Mouse (Mus musculus): Measurements from ENCODE around the gene Zfp72. TPM values are rescaled to one million over a fixed set of nuclear protein-coding genes. Genes with fewer than 3 reads are reported as not detected.
A peak's percentile ranks its signal among the peaks of the same experiment; 100 is the strongest.

Gene Zfp72
- 1 to 10 TPM; 3.5 to 4.9 TPM for total RNA-seq (2021)
- long read RNA-seq, experiment 1, full-length matches to known transcripts, result 4 of 5 reads
- long read RNA-seq, experiment 1, partial matches to known transcripts, result 0 of 5 reads
- long read RNA-seq, experiment 1, other reads (novel, unspliced or antisense), result 1 of 5 reads
- long read RNA-seq, experiment 2, full-length matches to known transcripts, result 1 of 3 reads
- long read RNA-seq, experiment 2, partial matches to known transcripts, result 0 of 3 reads
- long read RNA-seq, experiment 2, other reads (novel, unspliced or antisense), result 2 of 3 reads

DNA sequence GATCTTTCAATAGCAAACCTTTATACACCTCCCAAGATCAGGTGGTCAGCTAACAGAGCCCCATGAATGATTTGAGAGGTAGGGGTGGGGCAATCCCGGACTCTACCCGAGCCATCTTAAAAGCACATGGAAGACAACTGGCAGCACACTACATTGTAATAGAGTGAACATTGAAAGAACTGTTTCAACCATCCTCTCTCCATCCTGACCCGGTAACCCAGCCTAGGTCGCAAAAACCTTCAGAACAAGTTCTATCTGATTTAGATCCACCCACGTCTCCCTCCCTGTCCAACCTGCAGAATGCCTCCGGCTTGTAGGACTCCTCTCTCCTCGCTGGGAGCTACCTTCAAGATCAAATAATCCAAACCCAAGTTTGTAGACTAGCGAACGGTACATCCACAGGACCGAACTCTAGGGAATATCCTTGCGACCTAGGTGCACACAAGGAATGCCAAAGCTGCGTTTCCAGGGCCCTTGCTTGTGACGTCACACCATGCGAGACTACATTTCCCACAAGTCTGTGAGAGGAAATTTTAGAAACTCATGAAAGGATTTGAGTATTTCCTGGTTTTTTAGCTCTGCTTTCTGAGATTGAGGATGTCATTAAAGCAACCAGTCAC lies at the start of gene Zfp72:
Gene Zfp72, minus strand, starts transcription at position 466 of the 620 bp plus-strand sequence.
- intact Hi-C loops (cut with DNase I), result no loop called here
- DNase-seq (ENCODE audit: low spot score in 2 of 2), result peak; percentile 80 to 84

DNA sequence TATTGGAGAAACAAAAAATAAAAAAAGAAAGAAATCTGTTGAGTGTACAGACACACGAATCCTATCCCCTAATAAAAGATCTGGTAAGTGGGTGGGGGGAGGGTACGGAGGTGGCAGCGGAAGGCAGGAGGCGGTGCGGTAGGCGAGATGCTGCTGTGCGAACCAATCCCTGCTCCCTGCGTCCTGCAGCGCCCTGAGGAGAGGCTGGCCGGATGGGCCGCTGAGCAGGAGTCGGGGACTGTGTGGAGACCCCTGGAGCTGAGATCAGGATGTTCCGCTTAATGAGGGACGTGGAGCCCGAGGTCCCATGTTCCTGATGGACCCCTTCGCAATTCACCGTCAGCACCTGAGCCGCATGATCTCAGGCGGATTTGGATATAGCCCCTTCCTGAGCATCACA lies 49.3 kb upstream of the Zfp72 start:
- intact Hi-C loops (cut with DNase I), result no loop called here
- no peak for DNase-seq (ENCODE audit: low spot score in 2 of 2)

DNA sequence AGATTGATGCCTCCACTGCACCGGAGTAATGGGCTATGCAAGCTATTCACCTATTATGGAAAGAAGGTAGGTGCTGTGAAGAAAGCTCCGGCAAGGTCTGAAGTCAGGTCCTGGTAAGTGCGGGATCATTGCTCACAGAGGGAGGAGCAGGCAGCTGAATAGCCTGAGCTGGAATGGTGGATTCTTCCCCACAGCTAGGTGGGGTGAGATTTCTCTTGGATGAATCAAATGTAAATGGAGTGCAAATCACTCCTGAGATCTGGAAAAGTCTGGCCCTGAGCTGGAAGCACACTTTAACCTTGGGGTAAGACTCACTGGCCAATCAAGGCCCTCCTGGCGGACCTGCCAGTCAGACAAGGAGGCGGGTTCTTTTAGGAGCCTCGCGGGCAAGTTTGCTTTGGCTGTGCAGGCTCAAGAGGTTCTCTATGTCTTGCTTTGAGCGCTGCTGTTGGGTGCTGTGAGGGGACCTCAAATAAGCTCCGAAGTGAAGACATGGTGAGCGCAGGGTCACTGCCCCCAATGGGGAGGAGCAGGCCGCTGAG lies 8.7 kb upstream of the Zfp72 start, which contains the start of gene Ftl1-ps1:
Gene Ftl1-ps1, plus strand, starts transcription at position 397 of the 542 bp plus-strand sequence.
- intact Hi-C loops (cut with DNase I), result no loop called here
- DNase-seq (ENCODE audit: low spot score in 2 of 2), result no peak

DNA sequence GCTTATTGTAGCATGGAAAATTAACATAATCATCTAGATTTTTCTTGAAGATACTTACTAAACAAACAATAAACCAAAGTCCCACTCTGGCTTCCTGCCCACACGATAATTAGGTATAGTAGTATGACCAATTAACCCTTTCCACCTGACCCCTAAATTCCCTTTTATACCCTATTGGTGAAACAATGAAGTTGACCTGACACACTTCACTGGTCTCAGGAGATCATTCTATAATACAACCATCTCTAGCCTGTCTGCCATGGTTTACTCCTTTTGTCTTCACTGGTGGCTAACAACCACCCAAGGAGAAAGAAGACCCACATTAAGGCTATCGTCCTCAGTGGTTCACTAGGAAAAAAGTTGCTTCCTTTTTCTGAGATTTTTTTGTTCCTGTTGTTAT lies 520 bp upstream of the Zfp72 start:
- intact Hi-C loops (cut with DNase I), result no loop called here
- no peak for DNase-seq (ENCODE audit: low spot score in 2 of 2)

DNA sequence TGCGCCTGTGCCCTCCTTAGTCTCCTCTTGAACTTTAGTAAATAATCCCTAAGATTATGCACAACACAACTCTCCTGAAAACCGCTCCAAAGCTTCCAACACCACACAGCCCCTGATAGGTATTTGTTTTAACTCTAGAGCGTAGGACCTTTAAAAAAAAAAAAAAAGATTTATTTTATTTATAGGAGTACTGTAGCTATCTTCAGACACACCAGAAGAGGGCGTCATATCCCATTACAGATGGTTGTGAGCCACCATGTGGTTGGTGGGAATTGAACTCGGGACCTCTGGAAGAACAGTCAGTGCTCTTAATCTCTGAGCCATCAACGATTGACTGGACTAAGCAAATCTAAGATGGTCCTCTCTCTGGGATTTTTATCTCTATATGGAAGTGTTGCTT lies 906 bp downstream of the Zfp72 start:
- DNase-seq (ENCODE audit: low spot score in 2 of 2), result no peak
- intact Hi-C loops (cut with DNase I), result no loop called here

DNA sequence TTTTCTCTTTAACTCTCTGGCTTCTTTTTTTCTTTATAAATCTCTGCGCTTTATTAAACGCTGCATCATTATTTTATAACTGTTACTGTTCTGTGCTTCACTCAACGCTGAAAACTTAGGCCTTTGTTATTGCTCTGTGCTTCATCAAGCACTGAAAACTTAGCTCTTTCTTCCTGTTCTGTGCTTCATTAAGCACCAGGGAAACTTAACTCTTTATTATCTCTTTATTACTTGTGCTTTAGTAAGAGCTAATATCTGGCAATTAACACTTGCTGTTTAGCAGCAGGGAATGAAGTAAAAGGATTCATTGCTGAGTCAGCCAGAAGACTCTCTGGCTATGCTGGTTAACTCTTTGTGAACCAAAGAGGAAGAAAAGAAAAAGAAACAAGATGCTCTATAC lies 8.3 kb downstream of the Zfp72 start:
- intact Hi-C loops (cut with DNase I), result no loop called here
- no peak for DNase-seq (ENCODE audit: low spot score in 2 of 2)

DNA sequence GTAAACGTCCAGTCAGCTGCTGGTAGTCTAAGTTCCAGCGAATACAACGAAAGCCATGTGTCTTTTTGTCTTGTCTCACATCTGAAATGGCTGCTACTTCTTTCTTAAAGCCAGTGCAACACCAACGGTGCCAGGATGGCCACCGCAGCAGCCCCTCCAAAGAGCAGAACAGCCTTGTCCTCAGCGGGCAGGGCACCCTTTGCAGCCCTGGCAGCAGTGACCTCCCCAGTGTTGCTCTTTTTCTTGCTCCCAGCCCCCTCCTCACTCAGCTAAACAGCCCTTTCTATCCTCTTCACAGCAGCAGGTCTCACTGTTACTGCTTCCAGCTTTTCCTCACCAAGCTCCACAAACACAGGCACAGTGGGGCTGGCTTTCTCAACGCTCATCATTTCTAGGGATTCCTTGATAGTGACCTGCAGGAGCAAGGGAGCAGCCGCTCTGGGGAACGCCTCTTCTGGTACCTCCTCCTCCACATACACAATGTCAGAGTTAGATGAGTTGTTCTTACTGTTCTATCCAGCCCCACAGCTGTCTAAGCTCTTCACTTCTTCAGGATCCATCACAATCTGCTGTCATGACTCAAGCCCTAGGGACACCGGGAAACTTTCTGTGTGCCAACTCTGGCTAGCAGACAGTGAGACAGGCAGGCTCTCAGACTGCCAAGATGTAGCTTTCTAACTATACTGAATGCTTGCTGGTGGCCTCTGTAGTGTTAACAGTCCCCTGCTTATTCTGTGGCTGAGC lies 8.9 kb downstream of the Zfp72 start:
- intact Hi-C loops (cut with DNase I), result no loop called here
- DNase-seq (ENCODE audit: low spot score in 2 of 2), result peak in 1 of 2 experiments; percentile 26

DNA sequence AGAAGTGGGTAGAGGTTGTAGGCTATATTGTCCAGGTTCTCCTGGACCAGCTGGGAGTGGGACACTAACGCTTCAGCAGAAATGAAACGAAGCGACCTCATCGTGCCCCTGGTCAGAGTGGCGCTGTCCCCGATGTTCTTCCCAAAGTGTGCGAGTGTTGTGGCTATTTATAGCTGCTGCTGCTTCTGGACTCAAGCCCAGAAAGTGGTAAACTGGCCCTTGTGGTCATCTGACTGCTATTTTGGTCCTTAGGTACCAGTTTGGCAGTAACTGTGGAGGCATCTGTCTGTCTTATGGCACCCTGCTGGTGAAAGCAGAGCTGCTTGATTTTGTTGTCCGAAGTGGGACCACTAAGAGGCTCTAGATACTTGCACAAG lies 26.8 kb downstream of the Zfp72 start, which contains the start of gene Lrrc14b:
Gene Lrrc14b, minus strand, starts transcription at position 147 of the 377 bp plus-strand sequence.
- peak in 1 of 2 experiments; percentile 33 for DNase-seq (ENCODE audit: low spot score in 2 of 2)
- intact Hi-C loops (cut with DNase I), result no loop called here

DNA sequence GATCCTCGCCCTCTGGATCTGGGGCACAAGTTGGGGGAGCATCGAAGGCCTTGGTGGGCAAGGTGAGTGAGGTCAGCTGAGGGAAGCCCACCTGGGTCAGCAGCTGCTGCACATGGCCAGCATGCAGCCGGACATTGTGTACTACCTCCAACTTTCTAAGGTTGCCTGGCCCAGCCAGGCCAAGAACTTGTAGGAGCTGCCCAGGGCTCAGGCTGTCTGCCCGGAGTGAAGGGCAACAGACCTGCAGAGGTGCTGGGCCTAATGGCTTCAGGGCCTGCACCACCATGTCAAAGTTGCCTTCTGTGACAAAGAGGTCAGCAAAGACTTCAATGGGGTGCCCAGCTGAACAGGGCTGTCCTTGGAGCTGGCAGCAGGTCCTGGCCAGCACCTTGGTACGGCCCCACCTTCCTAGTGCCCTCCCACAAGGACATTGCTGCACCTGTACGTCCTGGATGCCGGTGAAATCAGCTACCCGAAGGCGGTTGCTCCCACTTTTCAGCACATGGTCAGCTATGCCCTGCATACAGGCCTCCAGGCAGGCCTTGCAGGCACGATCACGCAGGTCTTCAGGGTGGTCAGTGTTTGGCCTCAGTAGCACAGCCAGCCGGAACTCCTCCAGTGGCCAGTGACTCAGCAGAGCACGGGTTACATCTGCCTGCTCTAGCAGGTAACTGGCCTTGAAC lies 27.3 kb downstream of the Zfp72 start:
- intact Hi-C loops (cut with DNase I), result no loop called here
- DNase-seq (ENCODE audit: low spot score in 2 of 2), result no peak

DNA sequence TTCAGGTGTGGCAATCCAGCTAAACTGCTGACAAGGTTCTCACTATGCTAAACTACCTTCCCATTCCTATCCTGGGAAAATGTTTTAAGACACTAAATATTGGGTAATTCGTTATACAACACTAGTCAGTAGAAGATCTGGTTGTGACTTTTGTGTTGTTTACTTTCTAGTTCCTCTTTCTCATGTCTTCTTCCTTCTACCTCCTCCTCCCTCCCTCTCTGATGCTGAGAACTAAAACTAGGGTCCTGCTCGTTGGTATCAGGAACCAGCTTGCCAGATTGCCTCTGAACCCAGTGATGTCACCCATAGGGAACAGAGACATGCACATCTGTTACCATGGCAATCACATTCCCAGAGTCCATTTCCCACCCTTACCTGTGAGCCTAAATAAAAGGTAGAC lies 28.4 kb downstream of the Zfp72 start:
- intact Hi-C loops (cut with DNase I), result no loop called here

DNA sequence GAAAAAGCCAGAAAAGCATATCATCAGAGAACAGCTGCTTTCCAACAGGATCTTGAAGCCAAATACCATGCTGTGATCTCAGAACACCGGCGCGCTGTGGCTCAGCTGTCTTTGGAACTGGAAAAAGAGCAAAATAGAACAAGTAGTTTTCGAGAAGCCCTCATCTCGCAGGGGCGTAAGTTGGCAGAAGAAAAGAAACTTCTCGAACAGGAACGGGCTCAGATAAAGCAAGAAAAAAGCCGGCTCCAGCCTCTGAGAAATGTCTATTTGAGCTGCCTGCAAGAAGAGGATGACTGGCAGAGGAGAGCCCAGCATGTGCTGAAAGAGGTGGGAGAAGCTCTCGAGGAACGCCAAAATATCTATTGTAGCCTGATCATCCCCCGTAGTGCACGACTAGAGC lies 34.1 kb downstream of the Zfp72 start:
- intact Hi-C loops (cut with DNase I), result no loop called here
- peak in 1 of 2 experiments; percentile 32 for DNase-seq (ENCODE audit: low spot score in 2 of 2)

More for the DNA sequence above, 28.4 kb downstream of the Zfp72 start:
- no peak for DNase-seq (ENCODE audit: low spot score in 2 of 2)

DNA sequence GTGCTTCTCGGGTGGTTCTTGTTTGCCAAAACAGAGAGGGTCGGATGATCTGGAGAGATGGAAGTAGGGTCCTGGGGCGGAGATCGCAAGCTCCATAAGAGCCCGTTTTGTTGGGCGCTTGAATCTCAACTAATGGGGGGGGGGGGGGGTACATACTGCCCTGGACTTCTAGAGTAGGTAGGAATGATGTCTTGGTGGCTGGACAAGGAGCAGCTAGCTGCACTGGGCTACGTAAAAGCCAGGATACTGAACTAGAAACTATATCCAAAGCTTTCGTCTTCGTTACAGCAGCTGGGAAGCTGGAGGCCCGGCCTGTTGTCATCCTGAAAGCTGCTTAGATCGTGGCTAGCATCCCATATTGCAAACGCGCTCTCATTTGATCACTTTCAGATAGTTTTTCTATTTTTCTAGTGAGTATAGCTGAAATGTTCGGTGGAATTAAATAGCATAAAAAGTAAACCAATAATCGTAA lies 40.2 kb downstream of the Zfp72 start:
- intact Hi-C loops (cut with DNase I), result no loop called here
- peak; percentile 20 to 22 for DNase-seq (ENCODE audit: low spot score in 2 of 2)

DNA sequence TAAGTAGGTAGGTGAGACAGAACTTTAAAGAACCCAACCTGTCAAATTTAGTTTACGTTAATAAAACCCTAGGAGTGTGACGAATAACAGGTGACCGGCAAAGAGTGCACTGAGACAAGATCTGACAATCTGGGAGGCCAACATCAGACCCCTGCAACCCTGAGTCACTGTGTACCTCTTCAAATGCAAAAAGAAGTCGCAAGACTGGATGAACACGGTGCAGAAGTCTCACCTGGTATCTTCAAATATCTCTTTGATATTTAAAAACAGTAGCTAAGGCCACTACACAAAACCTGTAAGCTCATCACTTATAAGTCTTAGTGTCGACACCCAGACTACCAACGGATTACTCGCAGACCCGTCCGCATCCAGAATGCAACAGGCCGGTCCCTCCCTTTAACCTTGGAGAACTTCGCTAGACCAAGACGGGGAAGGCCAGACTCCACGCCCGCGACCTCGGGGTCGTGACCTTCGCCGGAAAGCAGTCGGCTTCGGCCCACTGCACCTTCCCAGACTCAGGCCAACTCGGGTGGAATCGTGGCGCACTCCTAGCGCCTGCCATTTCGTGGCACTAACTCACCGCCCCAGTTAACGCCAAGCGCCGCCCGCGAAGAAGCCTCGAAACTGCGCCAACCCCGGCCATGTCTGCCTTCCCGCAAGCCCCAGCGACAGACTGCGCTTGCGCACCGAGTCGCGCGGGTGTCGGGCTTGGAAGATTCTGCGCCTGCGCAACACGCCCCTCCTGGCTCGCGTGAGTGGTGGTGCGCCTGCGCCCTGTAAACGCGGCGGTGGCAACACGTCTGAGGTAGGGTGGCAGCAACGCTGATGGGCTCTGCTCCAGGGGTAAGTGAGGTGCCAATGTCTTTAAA lies 40.8 kb downstream of the Zfp72 start, which contains the start of the genes Sdha and Ccdc127:
Gene Sdha, minus strand, starts transcription at position 715 of the 869 bp plus-strand sequence.
Gene Ccdc127, plus strand, starts transcription at position 744 of the 869 bp plus-strand sequence.
- intact Hi-C loops (cut with DNase I), result loop anchor here (10.0 kb wide), 1 partner anchor 185 kb away; no protein-coding TSS in a partner anchor
- peak; percentile 96 to 97 for DNase-seq (ENCODE audit: low spot score in 2 of 2)

DNA sequence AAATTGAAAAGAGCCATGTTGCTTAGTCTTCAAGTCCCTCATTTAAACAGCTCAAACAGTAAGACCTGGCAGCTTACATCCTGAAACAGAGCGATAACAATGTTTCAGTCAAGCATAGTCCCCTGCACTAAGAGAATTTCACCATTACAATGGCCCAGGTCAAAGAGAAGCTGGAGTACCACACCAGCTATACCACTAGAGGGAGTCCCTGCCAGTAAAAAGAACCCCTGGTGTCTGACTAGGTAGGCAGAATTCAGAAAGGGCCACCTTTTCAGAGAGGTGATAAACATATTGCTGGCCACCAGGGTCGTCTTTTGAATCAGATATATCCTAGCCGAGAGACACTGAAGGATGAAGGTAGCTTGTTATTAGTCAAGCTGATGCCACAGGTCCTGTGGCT lies 49.6 kb downstream of the Zfp72 start:
- DNase-seq (ENCODE audit: low spot score in 2 of 2), result peak; percentile 30 to 42
- intact Hi-C loops (cut with DNase I), result loop anchor here (10.0 kb wide), 1 partner anchor 194 kb away; no protein-coding TSS in a partner anchor

DNA sequence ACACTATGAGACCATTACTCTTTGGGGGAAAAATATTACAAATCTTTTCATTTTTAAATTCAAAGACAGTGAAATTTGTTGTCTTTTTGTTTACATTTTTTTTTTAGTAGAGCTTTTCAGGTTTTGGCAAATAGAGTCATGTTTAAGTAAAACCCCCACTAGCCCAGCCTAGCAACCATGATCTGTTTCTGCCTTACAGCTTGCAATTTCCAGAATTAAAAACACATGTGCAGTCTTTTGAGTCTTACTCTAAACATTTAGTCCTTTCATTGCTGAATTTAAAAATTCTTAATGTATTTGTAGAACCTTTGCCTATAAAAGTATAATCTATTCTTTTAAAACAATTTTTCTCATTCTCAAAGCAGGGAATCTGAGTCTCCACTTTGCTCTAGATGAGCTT lies 61.3 kb downstream of the Zfp72 start:
- no peak for DNase-seq (ENCODE audit: low spot score in 2 of 2)
- intact Hi-C loops (cut with DNase I), result no loop called here

Data from left cerebral cortex, postnatal 14 days (tissue).